Mouse (Mus musculus): ENCODE results near the gene Ndufc2.

DNA sequence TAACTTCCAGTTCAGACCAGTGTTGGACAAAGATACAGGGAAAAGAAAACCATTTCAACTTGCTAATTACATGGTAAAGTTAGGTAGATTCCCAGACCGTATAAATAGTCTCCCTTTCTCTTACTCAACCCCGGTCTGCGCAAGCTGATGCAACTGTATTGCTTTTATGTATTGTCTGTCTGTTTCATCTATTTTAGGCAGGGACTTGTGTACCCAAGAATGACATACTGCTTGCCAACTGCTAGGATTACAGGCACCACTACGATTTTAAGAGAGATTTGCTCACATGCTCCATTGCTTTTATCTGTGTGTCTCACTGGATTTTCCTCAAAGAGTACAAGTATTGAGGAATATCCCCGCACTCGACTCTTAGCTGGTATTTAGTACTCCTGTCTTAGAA is 860 bp upstream of the Ndufc2 start:
- no peak for TF ChIP-seq CTCF (IDR thresholded peaks at IDR 0.05)
- no peak for TF ChIP-seq EP300 (IDR thresholded peaks at IDR 0.05; ENCODE audit: insufficient read depth, low read depth, low read length)
- TF ChIP-seq POLR2A (IDR thresholded peaks at IDR 0.05; ENCODE audit: insufficient read depth, low read depth, low read length): no peak

Data from heart, adult 2 months (tissue).